Mouse (Mus musculus): Measurements from ENCODE around the gene Serpina9. TPM values are rescaled to one million over a fixed set of nuclear protein-coding genes. Genes with fewer than 3 reads are reported as not detected.

The Serpina9 gene
- polyA plus RNA-seq, 1 experiment: 0.13 TPM

- no peak overlapping the region for H3K4me3 ChIP-seq (ENCODE audit: low read depth, low read length)
- WGBS: 67% methylated on average over 7 of the region's 7 CpGs
- H3K4me1 ChIP-seq (ENCODE audit: control insufficient read depth, insufficient read depth, insufficient read length, low read length): no peaks in the 10 kb centered on the region
- H3K27me3 ChIP-seq (ENCODE audit: control insufficient read depth, insufficient read depth, low read length): no peaks in the 10 kb centered on the region; the same call in 1 of the 2 replicates
- H3K36me3 ChIP-seq (ENCODE audit: control insufficient read depth, insufficient read depth, low read length): no peaks in the 10 kb centered on the region
- H3K27ac ChIP-seq (ENCODE audit: insufficient read depth, low read depth, low read length): no peak overlapping the region
- no peak for TF ChIP-seq CTCF (IDR thresholded peaks at IDR 0.05; ENCODE audit: extremely low read depth, insufficient read length, insufficient replicate concordance, low read depth, low read length)
- TF ChIP-seq POLR2A (IDR thresholded peaks at IDR 0.05; ENCODE audit: low read depth, low read length): no peak
Measured at GRCm38 (mm10) chr12:103981646-103982360, 31.8 kb downstream of the Serpina9 start.

GRCm38 (mm10) chr12:103978294-103978693, 35.3 kb downstream of the Serpina9 start:
- TF ChIP-seq POLR2A (IDR thresholded peaks at IDR 0.05; ENCODE audit: low read depth, low read length) (no peak), CTCF (IDR thresholded peaks at IDR 0.05; ENCODE audit: extremely low read depth, insufficient read length, insufficient replicate concordance, low read depth, low read length) (no peak)
- Histone ChIP-seq H3K27me3 (ENCODE audit: control insufficient read depth, insufficient read depth, low read length) (no peaks in the 10 kb centered on the region), H3K36me3 (ENCODE audit: control insufficient read depth, insufficient read depth, low read length) (no peaks in the 10 kb centered on the region), H3K4me3 (ENCODE audit: low read depth, low read length) (no peak overlapping the region), H3K4me1 (ENCODE audit: control insufficient read depth, insufficient read depth, insufficient read length, low read length) (no peaks in the 10 kb centered on the region), H3K27ac (ENCODE audit: insufficient read depth, low read depth, low read length) (no peak overlapping the region)
- 87% methylated on average over 10 of the region's 10 CpGs for WGBS

GRCm38 (mm10) chr12:103977846-103978245, 35.7 kb downstream of the Serpina9 start:
- H3K27ac ChIP-seq (ENCODE audit: insufficient read depth, low read depth, low read length): no peak overlapping the region
- TF ChIP-seq POLR2A (IDR thresholded peaks at IDR 0.05; ENCODE audit: low read depth, low read length): no peak
- peak; percentile 67; the same call in 1 of the 2 replicates for TF ChIP-seq CTCF (IDR thresholded peaks at IDR 0.05; ENCODE audit: extremely low read depth, insufficient read length, insufficient replicate concordance, low read depth, low read length)
- no peak overlapping the region for H3K4me3 ChIP-seq (ENCODE audit: low read depth, low read length)
- WGBS: 18% methylated on average over 5 of the region's 5 CpGs
- no peaks in the 10 kb centered on the region for H3K36me3 ChIP-seq (ENCODE audit: control insufficient read depth, insufficient read depth, low read length)
- no peaks in the 10 kb centered on the region for H3K27me3 ChIP-seq (ENCODE audit: control insufficient read depth, insufficient read depth, low read length)
- no peaks in the 10 kb centered on the region for H3K4me1 ChIP-seq (ENCODE audit: control insufficient read depth, insufficient read depth, insufficient read length, low read length)

GRCm38 (mm10) chr12:103977060-103977459, 36.5 kb downstream of the Serpina9 start:
- H3K27me3 ChIP-seq (ENCODE audit: control insufficient read depth, insufficient read depth, low read length): no peaks in the 10 kb centered on the region
- H3K4me3 ChIP-seq (ENCODE audit: low read depth, low read length): no peak overlapping the region
- no peaks in the 10 kb centered on the region for H3K36me3 ChIP-seq (ENCODE audit: control insufficient read depth, insufficient read depth, low read length)
- H3K27ac ChIP-seq (ENCODE audit: insufficient read depth, low read depth, low read length): no peak overlapping the region
- 85% methylated on average over 3 of the region's 3 CpGs for WGBS
- TF ChIP-seq POLR2A (IDR thresholded peaks at IDR 0.05; ENCODE audit: low read depth, low read length) (no peak), CTCF (IDR thresholded peaks at IDR 0.05; ENCODE audit: extremely low read depth, insufficient read length, insufficient replicate concordance, low read depth, low read length) (no peak)
- H3K4me1 ChIP-seq (ENCODE audit: control insufficient read depth, insufficient read depth, insufficient read length, low read length): no peaks in the 10 kb centered on the region

- Histone ChIP-seq H3K4me3 (ENCODE audit: low read depth, low read length) (no peak overlapping the region), H3K4me1 (ENCODE audit: control insufficient read depth, insufficient read depth, insufficient read length, low read length) (peaks cover 5% of the 10 kb centered on the region; the same call in 1 of the 2 replicates), H3K27ac (ENCODE audit: insufficient read depth, low read depth, low read length) (no peak overlapping the region), H3K27me3 (ENCODE audit: control insufficient read depth, insufficient read depth, low read length) (no peaks in the 10 kb centered on the region), H3K36me3 (ENCODE audit: control insufficient read depth, insufficient read depth, low read length) (no peaks in the 10 kb centered on the region)
- WGBS: 89% methylated on average over 4 of the region's 4 CpGs
- TF ChIP-seq POLR2A (IDR thresholded peaks at IDR 0.05; ENCODE audit: low read depth, low read length) (no peak), CTCF (IDR thresholded peaks at IDR 0.05; ENCODE audit: extremely low read depth, insufficient read length, insufficient replicate concordance, low read depth, low read length) (no peak)
Measured at GRCm38 (mm10) chr12:103971080-103971479, 42.5 kb downstream of the Serpina9 start.

- H3K4me3 ChIP-seq (ENCODE audit: low read depth, low read length): no peak overlapping the region
- no peak overlapping the region for H3K27ac ChIP-seq (ENCODE audit: insufficient read depth, low read depth, low read length)
- H3K36me3 ChIP-seq (ENCODE audit: control insufficient read depth, insufficient read depth, low read length): no peaks in the 10 kb centered on the region
- TF ChIP-seq POLR2A (IDR thresholded peaks at IDR 0.05; ENCODE audit: low read depth, low read length): no peak
- no peak for TF ChIP-seq CTCF (IDR thresholded peaks at IDR 0.05; ENCODE audit: extremely low read depth, insufficient read length, insufficient replicate concordance, low read depth, low read length)
- 31% methylated on average over 9 of the region's 9 CpGs for WGBS
- H3K4me1 ChIP-seq (ENCODE audit: control insufficient read depth, insufficient read depth, insufficient read length, low read length): peaks cover 5% of the 10 kb centered on the region; the same call in 1 of the 2 replicates
- H3K27me3 ChIP-seq (ENCODE audit: control insufficient read depth, insufficient read depth, low read length): no peaks in the 10 kb centered on the region
Measured at GRCm38 (mm10) chr12:103969577-103970116, 43.9 kb downstream of the Serpina9 start.

- Histone ChIP-seq H3K36me3 (ENCODE audit: control insufficient read depth, insufficient read depth, low read length) (no peaks in the 10 kb centered on the region), H3K27me3 (ENCODE audit: control insufficient read depth, insufficient read depth, low read length) (no peaks in the 10 kb centered on the region), H3K4me1 (ENCODE audit: control insufficient read depth, insufficient read depth, insufficient read length, low read length) (peaks cover 5% of the 10 kb centered on the region; the same call in 1 of the 2 replicates), H3K27ac (ENCODE audit: insufficient read depth, low read depth, low read length) (no peak overlapping the region), H3K4me3 (ENCODE audit: low read depth, low read length) (no peak overlapping the region)
- TF ChIP-seq POLR2A (IDR thresholded peaks at IDR 0.05; ENCODE audit: low read depth, low read length) (no peak), CTCF (IDR thresholded peaks at IDR 0.05; ENCODE audit: extremely low read depth, insufficient read length, insufficient replicate concordance, low read depth, low read length) (no peak)
- WGBS: 76% methylated on average over 3 of the region's 3 CpGs
Measured at GRCm38 (mm10) chr12:103966761-103967160, 46.8 kb downstream of the Serpina9 start.

Measured in small intestine, adult 2 months (tissue).